8 mouse cellular contexts compared by ENCODE assay signal in genomic region chr14:56667969-56668802, GRCm38 (mm10). TPM values are rescaled to one million over a fixed set of nuclear protein-coding genes. Genes with fewer than 3 reads are reported as not detected.
DNase-seq lines count a peak whose midpoint lies in the region; ATAC-seq and TF ChIP-seq lines count a peak whose summit lies in the region.

Gene Mphosph8 (plus strand): TSS chr14:56668248.

- H3K4me3 ChIP-seq in bone marrow macrophage, adult 2 months (ENCODE audit: insufficient read depth, low read length): peak within 1 kb of the TSS; percentile 92
- peak within 1 kb of the TSS; percentile 85 for H3K4me3 ChIP-seq in embryonic fibroblast, embryonic 13.5 days (ENCODE audit: insufficient read depth, low read length)
- H3K4me3 ChIP-seq in kidney, embryonic 14.5 days (ENCODE audit: low read length): peak within 1 kb of the TSS; percentile 80
- peak within 1 kb of the TSS; percentile 83 for H3K4me3 ChIP-seq in limb, embryonic 15.5 days

- H3K27me3 ChIP-seq in kidney, embryonic 14.5 days (ENCODE audit: control insufficient read depth, insufficient read depth, low read length): no peaks in the 10 kb centered on the region
- no peaks in the 10 kb centered on the region for H3K27me3 ChIP-seq in limb, embryonic 15.5 days

- DNase-seq in A20 (ENCODE audit: low read depth, low spot score): peak; percentile 100
- peak; percentile 99 for DNase-seq in heart, adult 9 months (ENCODE audit: low spot score in 2 of 2)
- DNase-seq in monocyte, adult 2 months (ENCODE audit: low read depth in 1 of 2, low spot score in 2 of 2): peak; percentile 96 to 98
- DNase-seq in spleen, postnatal 36 days (ENCODE audit: low spot score in 2 of 2): peak; percentile 99

- ATAC-seq in kidney, embryonic 14.5 days (ENCODE audit: low FRiP score, low TSS enrichment): peak; percentile 100
- ATAC-seq in limb, embryonic 15.5 days (ENCODE audit: insufficient number of reproducible peaks, low FRiP score, low TSS enrichment, low read depth): peak; percentile 99

- H3K9me3 ChIP-seq in kidney, embryonic 14.5 days (ENCODE audit: control insufficient read depth, low read length): no peaks in the 10 kb centered on the region
- H3K9me3 ChIP-seq in limb, embryonic 15.5 days: no peaks in the 10 kb centered on the region

- TF ChIP-seq POLR2A in bone marrow macrophage, adult 2 months (IDR thresholded peaks at IDR 0.05; ENCODE audit: borderline replicate concordance, low read depth, low read length): peak; percentile 22; the same call in 1 of the 2 replicates
- peak; percentile 78 for TF ChIP-seq POLR2A in embryonic fibroblast, embryonic 13.5 days (IDR thresholded peaks at IDR 0.05; ENCODE audit: low read depth, low read length)

- H3K4me1 ChIP-seq in bone marrow macrophage, adult 2 months (ENCODE audit: control insufficient read depth, insufficient read depth, low read length): peaks cover 14% of the 10 kb centered on the region
- H3K4me1 ChIP-seq in embryonic fibroblast, embryonic 13.5 days (ENCODE audit: control insufficient read depth, insufficient read depth, low read length): peaks cover 3% of the 10 kb centered on the region
- peaks cover 12% of the 10 kb centered on the region for H3K4me1 ChIP-seq in kidney, embryonic 14.5 days (ENCODE audit: control insufficient read depth, insufficient read depth, low read length)
- peaks cover 17% of the 10 kb centered on the region for H3K4me1 ChIP-seq in limb, embryonic 15.5 days

- H3K27ac ChIP-seq in bone marrow macrophage, adult 2 months (ENCODE audit: insufficient read depth, low read depth, low read length): peak within 1 kb of the TSS; percentile 59
- peak within 1 kb of the TSS; percentile 85 for H3K27ac ChIP-seq in embryonic fibroblast, embryonic 13.5 days (ENCODE audit: insufficient read depth, low read length)
- H3K27ac ChIP-seq in kidney, embryonic 14.5 days (ENCODE audit: low read depth, low read length): peak within 1 kb of the TSS; percentile 76; the same call in 1 of the 2 replicates
- peak within 1 kb of the TSS; percentile 92 for H3K27ac ChIP-seq in limb, embryonic 15.5 days

- peak within 1 kb of the TSS; percentile 81 for H3K4me2 ChIP-seq in kidney, embryonic 14.5 days (replicated peaks; ENCODE audit: low read depth, low read length)
- H3K4me2 ChIP-seq in limb, embryonic 15.5 days: peak within 1 kb of the TSS; percentile 67

- under 1% methylated on average over 70 of the region's 70 CpGs for WGBS in kidney, embryonic 14.5 days
- under 1% methylated on average over 70 of the region's 70 CpGs for WGBS in limb, embryonic 15.5 days

- no peak for TF ChIP-seq CTCF in bone marrow macrophage, adult 2 months (IDR thresholded peaks at IDR 0.05; ENCODE audit: low read depth, low read length)
- no peak for TF ChIP-seq CTCF in embryonic fibroblast, embryonic 13.5 days (IDR thresholded peaks at IDR 0.05; ENCODE audit: borderline replicate concordance, insufficient read depth, low read length)

- peaks cover 8% of the 10 kb centered on the region for H3K36me3 ChIP-seq in kidney, embryonic 14.5 days (ENCODE audit: control insufficient read depth, insufficient read depth, low read length)
- peaks cover 7% of the 10 kb centered on the region for H3K36me3 ChIP-seq in limb, embryonic 15.5 days

- peak within 1 kb of the TSS; percentile 58 for H3K9ac ChIP-seq in kidney, embryonic 14.5 days (ENCODE audit: low read depth, low read length)
- peak within 1 kb of the TSS; percentile 65 for H3K9ac ChIP-seq in limb, embryonic 15.5 days

RNA-seq across cellular contexts. Expression of gene Mphosph8, which starts in this region (rescaled TPM):
- polyA plus RNA-seq in bone marrow macrophage, adult 2 months (2012; ENCODE audit: insufficient read depth, insufficient read length, missing spikeins): 20.7 and 22.0 TPM in 2 replicates
- polyA plus RNA-seq in embryonic fibroblast, embryonic 13.5 days (2011; ENCODE audit: insufficient read length, low read depth, missing spikeins): 34.9 and 37.3 TPM in 2 replicates
- 41.2 and 46.4 TPM in 2 replicates for polyA plus RNA-seq in kidney, embryonic 14.5 days (2014; fragmentation: Nextera tagmentation; extraction: Ambion mirVana)
- polyA plus RNA-seq in limb, embryonic 15.5 days (2015; fragmentation: Nextera tagmentation; extraction: Ambion mirVana): 21.8 and 24.1 TPM in 2 replicates

Comparison
In these comparisons a context has a peak if more than half of its experiments do, and no peak if none do; other contexts are left out.
1. Peak in every context shown above with its lines: DNase-seq, ATAC-seq, H3K4me3 ChIP-seq and H3K27ac ChIP-seq.